Mouse (Mus musculus): ENCODE measurements around the gene Ncmap. TPM values are rescaled to one million over a fixed set of nuclear protein-coding genes. Genes with fewer than 3 reads are reported as not detected.
"Not testable (repeated sequence)": the region's sequence is repeated elsewhere in the genome, so short reads cannot be mapped to it uniquely, and the experiment has no call there.

The Ncmap gene
- polyA plus RNA-seq, 1 experiment from 2014 or later, result 0.41 TPM

DNA sequence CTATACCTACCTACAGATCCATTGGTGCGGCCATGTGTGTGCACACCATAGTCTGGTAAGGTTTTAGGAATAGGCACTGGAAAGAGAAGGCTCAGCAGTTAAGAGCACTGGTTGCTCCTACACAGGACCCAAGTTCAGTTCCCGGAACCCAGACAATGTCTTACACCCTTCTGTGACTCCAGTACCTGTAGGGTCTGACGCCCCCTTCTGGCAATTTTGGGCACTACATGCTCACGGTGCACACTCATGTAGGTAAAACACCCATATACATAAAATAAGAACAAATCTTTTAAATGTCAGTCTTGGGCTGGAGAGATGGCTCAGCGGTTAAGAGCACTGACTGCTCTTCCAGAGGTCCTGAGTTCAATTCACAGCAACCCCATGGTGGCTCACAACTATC is 24.7 kb downstream of the Ncmap start:
- DNase-seq (ENCODE audit: low spot score) (no peak), ATAC-seq (no peak)
- H3K4me1 ChIP-seq (ENCODE audit: control insufficient read depth, insufficient read depth, low read length), result no peaks in the 10 kb centered on the region
- no peaks in the 10 kb centered on the region for H3K27me3 ChIP-seq (replicated peaks; ENCODE audit: control insufficient read depth, insufficient read depth, low read length)
- peaks cover 3% of the 10 kb centered on the region; the same call in 1 of the 2 replicates for H3K9me3 ChIP-seq (replicated peaks; ENCODE audit: control insufficient read depth, low read length)
- H3K9ac ChIP-seq (ENCODE audit: low read length), result no peak overlapping the region
- 79% methylated on average over 5 of the region's 5 CpGs for WGBS
- H3K4me2 ChIP-seq (ENCODE audit: low read length), result no peak overlapping the region
- no peak overlapping the region for H3K4me3 ChIP-seq (ENCODE audit: low read depth, low read length)
- H3K36me3 ChIP-seq (ENCODE audit: control insufficient read depth, insufficient read depth, low read length), result no peaks in the 10 kb centered on the region
- H3K27ac ChIP-seq (ENCODE audit: low read depth, low read length), result no peak overlapping the region

DNA sequence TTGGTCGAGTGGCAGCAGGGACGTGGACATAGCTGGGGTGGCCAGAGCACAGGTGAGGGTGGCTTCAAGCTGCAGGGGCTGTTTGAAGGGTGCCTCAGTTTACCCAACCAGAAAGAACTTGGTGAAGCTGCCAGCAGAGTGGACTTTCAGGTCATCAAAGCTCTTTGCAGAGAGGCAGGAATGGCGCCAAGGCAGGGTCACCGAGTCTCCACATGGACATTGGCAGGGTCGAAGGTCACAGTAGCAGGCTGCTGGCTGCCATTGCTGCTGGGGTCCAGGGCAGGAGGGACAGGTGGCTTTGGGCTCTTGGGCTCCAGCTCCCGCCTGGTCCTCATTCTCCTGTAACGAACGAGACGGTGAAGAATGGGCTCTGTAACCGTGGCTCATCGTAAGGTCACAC is 27.7 kb downstream of the Ncmap start:
- ATAC-seq (no peak), DNase-seq (ENCODE audit: low spot score) (no peak)

DNA sequence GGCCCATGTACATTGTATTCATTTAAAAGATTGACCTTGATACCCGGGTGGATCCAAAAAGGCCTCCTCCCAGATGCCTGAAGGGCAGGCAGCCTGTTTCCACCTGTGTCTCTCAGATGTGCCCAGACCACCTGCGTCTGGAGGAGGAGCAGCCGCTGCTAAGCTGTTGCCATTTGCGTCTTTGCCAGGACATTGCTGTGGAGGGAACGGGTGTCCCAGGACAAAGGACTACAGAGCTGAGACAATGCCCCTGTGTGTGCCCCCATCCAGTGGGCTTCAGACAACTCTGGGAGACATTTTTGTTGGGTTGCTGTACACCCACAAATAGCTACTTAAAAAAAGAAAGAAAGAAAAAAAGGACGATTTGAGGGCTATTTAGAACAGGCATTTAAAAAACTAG is 35.2 kb downstream of the Ncmap start:
- Histone ChIP-seq H3K9me3 (replicated peaks; ENCODE audit: control insufficient read depth, low read length) (no peaks in the 10 kb centered on the region), H3K27ac (ENCODE audit: low read depth, low read length) (no peak overlapping the region), H3K4me2 (ENCODE audit: low read length) (no peak overlapping the region), H3K36me3 (ENCODE audit: control insufficient read depth, insufficient read depth, low read length) (no peaks in the 10 kb centered on the region), H3K27me3 (replicated peaks; ENCODE audit: control insufficient read depth, insufficient read depth, low read length) (no peaks in the 10 kb centered on the region), H3K9ac (ENCODE audit: low read length) (no peak overlapping the region), H3K4me1 (ENCODE audit: control insufficient read depth, insufficient read depth, low read length) (no peaks in the 10 kb centered on the region), H3K4me3 (ENCODE audit: low read depth, low read length) (no peak overlapping the region)
- ATAC-seq (no peak), DNase-seq (ENCODE audit: low spot score) (no peak)
- WGBS, result 22% methylated on average over 6 of the region's 6 CpGs

More for the DNA sequence above, 27.7 kb downstream of the Ncmap start:
- Histone ChIP-seq H3K9ac (ENCODE audit: low read length) (no peak overlapping the region), H3K4me3 (ENCODE audit: low read depth, low read length) (no peak overlapping the region), H3K9me3 (replicated peaks; ENCODE audit: control insufficient read depth, low read length) (peaks cover 2% of the 10 kb centered on the region; the same call in 1 of the 2 replicates), H3K4me2 (ENCODE audit: low read length) (no peak overlapping the region), H3K4me1 (ENCODE audit: control insufficient read depth, insufficient read depth, low read length) (no peaks in the 10 kb centered on the region), H3K36me3 (ENCODE audit: control insufficient read depth, insufficient read depth, low read length) (no peaks in the 10 kb centered on the region), H3K27me3 (replicated peaks; ENCODE audit: control insufficient read depth, insufficient read depth, low read length) (no peaks in the 10 kb centered on the region), H3K27ac (ENCODE audit: low read depth, low read length) (no peak overlapping the region)
- 76% methylated on average over 11 of the region's 11 CpGs for WGBS

DNA sequence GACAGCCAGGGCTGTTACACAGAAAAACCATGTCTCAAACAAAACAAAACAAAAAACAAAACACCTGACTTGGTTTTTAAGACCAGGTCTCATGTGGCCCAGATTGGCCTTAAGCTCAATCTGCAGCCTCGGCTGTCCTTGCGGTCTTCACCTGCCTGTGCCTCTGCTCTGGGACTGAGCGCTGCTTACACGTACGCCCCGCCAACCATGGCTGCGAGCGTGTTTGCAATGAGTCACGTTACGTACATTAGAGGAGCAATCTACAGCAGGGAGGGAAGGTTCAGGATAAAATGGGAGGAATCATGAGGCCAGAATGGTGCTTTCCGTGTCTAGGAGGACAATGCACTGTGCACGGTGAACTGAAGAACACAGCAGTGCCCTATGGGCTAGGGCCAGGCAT is 36.3 kb downstream of the Ncmap start:
- H3K9ac ChIP-seq (ENCODE audit: low read length), result no peak overlapping the region
- ATAC-seq (no peak), DNase-seq (ENCODE audit: low spot score) (no peak)
- H3K27me3 ChIP-seq (replicated peaks; ENCODE audit: control insufficient read depth, insufficient read depth, low read length), result no peaks in the 10 kb centered on the region
- H3K4me2 ChIP-seq (ENCODE audit: low read length), result no peak overlapping the region
- no peaks in the 10 kb centered on the region for H3K4me1 ChIP-seq (ENCODE audit: control insufficient read depth, insufficient read depth, low read length)
- no peak overlapping the region for H3K27ac ChIP-seq (ENCODE audit: low read depth, low read length)
- no peak overlapping the region for H3K4me3 ChIP-seq (ENCODE audit: low read depth, low read length)
- H3K36me3 ChIP-seq (ENCODE audit: control insufficient read depth, insufficient read depth, low read length), result no peaks in the 10 kb centered on the region
- WGBS, result 82% methylated on average over 12 of the region's 12 CpGs
- H3K9me3 ChIP-seq (replicated peaks; ENCODE audit: control insufficient read depth, low read length), result no peaks in the 10 kb centered on the region

DNA sequence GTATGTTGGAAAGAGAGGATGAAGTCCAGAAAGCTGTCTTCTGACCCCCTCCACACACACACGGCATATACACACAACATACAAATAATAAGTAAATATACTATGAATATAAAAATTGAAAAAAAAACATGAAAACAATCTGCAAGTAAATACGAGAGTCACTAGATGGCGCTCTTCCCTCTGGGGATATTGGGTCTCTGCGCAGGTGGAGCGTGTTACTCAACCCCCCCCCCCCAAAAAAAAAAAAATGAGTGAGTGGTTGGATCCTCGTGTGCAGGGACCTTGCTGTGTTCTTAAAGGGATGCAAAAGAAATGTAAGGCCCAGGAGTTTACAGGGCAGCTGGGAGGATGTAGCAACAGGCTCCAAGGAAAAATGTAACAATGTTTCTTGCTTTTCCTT is 39.3 kb downstream of the Ncmap start:
- Histone ChIP-seq H3K9me3 (replicated peaks; ENCODE audit: control insufficient read depth, low read length) (no peaks in the 10 kb centered on the region), H3K4me1 (ENCODE audit: control insufficient read depth, insufficient read depth, low read length) (no peaks in the 10 kb centered on the region), H3K4me2 (ENCODE audit: low read length) (no peak overlapping the region), H3K27me3 (replicated peaks; ENCODE audit: control insufficient read depth, insufficient read depth, low read length) (no peaks in the 10 kb centered on the region), H3K9ac (ENCODE audit: low read length) (no peak overlapping the region), H3K36me3 (ENCODE audit: control insufficient read depth, insufficient read depth, low read length) (no peaks in the 10 kb centered on the region), H3K4me3 (ENCODE audit: low read depth, low read length) (no peak overlapping the region), H3K27ac (ENCODE audit: low read depth, low read length) (no peak overlapping the region)
- DNase-seq (ENCODE audit: low spot score) (peak; percentile 76), ATAC-seq (no peak)
- WGBS, result 0% methylated on average over 6 of the region's 6 CpGs

DNA sequence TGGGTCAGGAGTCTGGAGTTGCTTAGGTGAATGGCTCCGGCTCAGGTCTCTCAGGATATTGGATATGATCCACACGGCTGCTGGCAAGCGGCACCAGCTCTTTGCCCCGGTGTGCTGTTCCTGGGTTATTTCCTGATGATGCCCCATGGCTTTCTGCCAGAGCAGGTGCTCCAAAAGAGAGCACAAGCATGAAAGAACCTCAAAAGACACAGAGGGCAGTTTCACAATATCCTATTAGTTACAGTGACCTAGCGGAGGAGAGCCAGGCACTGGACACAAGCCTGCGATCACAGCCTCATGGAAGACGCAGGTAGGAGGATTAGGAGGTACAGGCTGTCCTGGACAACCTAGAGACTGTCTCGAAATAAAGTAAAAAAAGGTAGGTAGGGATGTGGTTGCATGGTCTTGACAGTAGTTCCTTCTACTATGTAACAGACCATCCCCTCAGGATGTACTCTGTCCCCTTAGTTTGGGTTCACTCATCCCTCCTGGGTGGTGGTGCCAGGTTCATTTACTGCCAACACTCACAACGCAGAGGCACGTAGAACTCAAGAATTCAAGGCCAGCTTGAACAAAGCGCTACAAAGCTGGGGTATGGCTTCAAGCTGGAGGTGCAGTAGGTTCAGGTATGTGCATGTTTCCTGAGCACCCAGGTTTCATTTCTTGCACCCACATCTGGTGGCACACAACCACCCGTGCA is 40.7 kb downstream of the Ncmap start:
- no peak for ATAC-seq
- Histone ChIP-seq H3K4me2 (ENCODE audit: low read length) (no peak overlapping the region), H3K9ac (ENCODE audit: low read length) (no peak overlapping the region), H3K27me3 (replicated peaks; ENCODE audit: control insufficient read depth, insufficient read depth, low read length) (no peaks in the 10 kb centered on the region), H3K27ac (ENCODE audit: low read depth, low read length) (no peak overlapping the region), H3K9me3 (replicated peaks; ENCODE audit: control insufficient read depth, low read length) (no peaks in the 10 kb centered on the region), H3K4me1 (ENCODE audit: control insufficient read depth, insufficient read depth, low read length) (no peaks in the 10 kb centered on the region), H3K36me3 (ENCODE audit: control insufficient read depth, insufficient read depth, low read length) (no peaks in the 10 kb centered on the region), H3K4me3 (ENCODE audit: low read depth, low read length) (no peak overlapping the region)
- WGBS, result 85% methylated on average over 12 of the region's 12 CpGs
- DNase-seq (ENCODE audit: low spot score), result no peak

DNA sequence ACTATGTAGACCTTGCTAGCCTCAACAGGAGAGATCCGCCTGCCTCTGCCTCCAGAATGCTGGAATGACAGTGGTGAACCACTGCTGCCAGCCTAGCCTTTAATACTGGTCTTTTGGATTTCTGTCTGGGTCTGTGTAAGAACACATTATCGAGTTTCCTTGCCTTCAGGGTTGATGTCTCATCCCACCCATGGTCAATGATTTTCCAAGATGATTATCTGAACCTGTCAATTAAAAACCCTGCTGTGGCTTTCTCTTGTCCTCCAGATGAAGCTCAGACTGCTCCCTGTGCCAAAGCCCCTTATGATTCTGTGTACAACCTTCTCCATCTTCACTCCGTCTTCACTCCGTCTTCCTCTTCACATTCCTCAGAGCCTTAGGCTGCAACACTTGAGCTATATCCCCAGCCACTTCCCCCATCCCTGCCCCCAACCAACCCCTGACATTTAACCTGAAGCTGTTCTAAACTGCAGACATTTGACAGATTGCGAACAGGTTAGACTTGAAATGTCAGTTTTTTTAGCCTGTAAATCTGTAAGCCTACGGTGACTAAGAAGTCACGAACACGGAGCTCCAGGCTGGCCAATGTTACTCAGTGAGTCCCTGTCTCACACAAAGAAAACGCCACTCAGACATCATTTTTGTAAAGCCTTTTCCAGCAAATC is 42.0 kb downstream of the Ncmap start:
- DNase-seq (ENCODE audit: low spot score) (no peak), ATAC-seq (no peak)
- H3K27ac ChIP-seq (ENCODE audit: low read depth, low read length), result no peak overlapping the region
- no peaks in the 10 kb centered on the region for H3K36me3 ChIP-seq (ENCODE audit: control insufficient read depth, insufficient read depth, low read length)
- peaks cover 8% of the 10 kb centered on the region for H3K4me1 ChIP-seq (ENCODE audit: control insufficient read depth, insufficient read depth, low read length)
- no peak overlapping the region for H3K4me2 ChIP-seq (ENCODE audit: low read length)
- no peaks in the 10 kb centered on the region for H3K9me3 ChIP-seq (replicated peaks; ENCODE audit: control insufficient read depth, low read length)
- WGBS, result 85% methylated on average over 9 of the region's 9 CpGs
- H3K9ac ChIP-seq (ENCODE audit: low read length), result no peak overlapping the region
- no peak overlapping the region for H3K4me3 ChIP-seq (ENCODE audit: low read depth, low read length)
- no peaks in the 10 kb centered on the region for H3K27me3 ChIP-seq (replicated peaks; ENCODE audit: control insufficient read depth, insufficient read depth, low read length)

DNA sequence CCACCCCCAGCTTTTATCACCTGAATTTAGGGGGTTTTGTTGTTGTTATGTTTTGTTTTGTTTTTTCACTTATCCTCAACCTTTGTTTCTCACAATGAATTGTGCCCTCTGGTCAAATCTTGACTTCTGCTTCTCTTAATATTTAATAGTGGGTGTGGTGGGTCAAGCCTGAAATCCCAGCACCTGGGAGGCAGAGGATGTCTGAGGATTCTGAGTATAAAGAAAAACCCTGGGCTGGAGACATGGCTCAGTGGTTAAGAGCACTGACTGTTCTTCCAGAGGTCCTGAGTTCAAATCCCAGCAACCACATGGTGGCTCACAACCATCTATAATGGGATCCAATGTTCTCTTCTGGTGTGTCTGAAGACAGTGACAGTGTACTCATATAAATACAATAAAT is 43.3 kb downstream of the Ncmap start:
- not testable (repeated sequence) for DNase-seq (ENCODE audit: low spot score); H3K36me3 ChIP-seq (ENCODE audit: control insufficient read depth, insufficient read depth, low read length); H3K27me3 ChIP-seq (replicated peaks; ENCODE audit: control insufficient read depth, insufficient read depth, low read length); ATAC-seq; H3K4me1 ChIP-seq (ENCODE audit: control insufficient read depth, insufficient read depth, low read length); H3K4me2 ChIP-seq (ENCODE audit: low read length); H3K9me3 ChIP-seq (replicated peaks; ENCODE audit: control insufficient read depth, low read length); H3K9ac ChIP-seq (ENCODE audit: low read length); H3K4me3 ChIP-seq (ENCODE audit: low read depth, low read length)
- H3K27ac ChIP-seq (ENCODE audit: low read depth, low read length), result peak overlapping the region; percentile 96; the same call in 1 of the 2 replicates

DNA sequence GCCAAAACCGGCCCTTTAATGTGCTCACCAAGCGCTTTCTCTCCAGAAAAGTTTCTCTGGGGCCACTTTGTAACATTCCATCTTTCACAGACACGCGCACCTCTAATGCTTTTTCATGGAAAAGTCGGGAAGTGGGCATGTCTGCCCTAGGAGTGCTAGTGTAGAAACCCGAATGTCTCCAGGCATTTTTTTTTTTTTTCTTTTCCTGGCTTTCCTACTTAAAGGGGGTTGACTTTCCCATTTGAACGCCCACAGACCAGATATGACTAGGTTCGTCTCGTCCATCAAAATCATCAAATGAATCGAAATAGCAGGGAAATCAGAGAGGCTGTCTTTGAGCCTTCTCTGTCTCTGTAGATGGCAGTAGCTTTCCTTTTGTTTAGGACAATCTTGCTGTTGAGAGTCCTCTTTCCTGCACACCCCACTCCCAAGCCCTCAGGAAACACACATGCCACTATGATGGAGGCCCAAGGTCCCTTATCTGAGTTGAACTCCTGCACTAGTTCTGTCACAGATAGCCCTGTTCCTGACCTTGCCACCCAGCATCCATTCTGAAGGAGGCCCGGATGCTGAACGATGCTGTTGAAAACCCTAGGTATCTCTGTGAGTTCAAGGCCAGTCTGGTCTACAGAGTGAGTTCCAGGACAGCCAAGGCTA is 44.1 kb downstream of the Ncmap start:
- H3K27me3 ChIP-seq (replicated peaks; ENCODE audit: control insufficient read depth, insufficient read depth, low read length), result no peaks in the 10 kb centered on the region
- H3K27ac ChIP-seq (ENCODE audit: low read depth, low read length), result peak overlapping the region; percentile 96
- no peaks in the 10 kb centered on the region for H3K9me3 ChIP-seq (replicated peaks; ENCODE audit: control insufficient read depth, low read length)
- peaks cover 8% of the 10 kb centered on the region for H3K4me1 ChIP-seq (ENCODE audit: control insufficient read depth, insufficient read depth, low read length)
- DNase-seq (ENCODE audit: low spot score), result peak; percentile 16
- no peaks in the 10 kb centered on the region for H3K36me3 ChIP-seq (ENCODE audit: control insufficient read depth, insufficient read depth, low read length)
- H3K4me3 ChIP-seq (ENCODE audit: low read depth, low read length), result peak overlapping the region; percentile 98
- ATAC-seq, result no peak; the same call in 1 of the 2 replicates
- peak overlapping the region; percentile 68 for H3K9ac ChIP-seq (ENCODE audit: low read length)
- peak overlapping the region; percentile 75 for H3K4me2 ChIP-seq (ENCODE audit: low read length)
- WGBS, result 24% methylated on average over 12 of the region's 12 CpGs
